Mouse (Mus musculus) stomach, embryonic 14.5 days (tissue): Measurements from ENCODE around the gene Nptn. TPM values are rescaled to one million over a fixed set of nuclear protein-coding genes. Genes with fewer than 3 reads are reported as not detected.

Experiments used
- ATAC-seq: fragments of 200-750 bp; cut with Nextera tagmentation; 2 replicates; pipeline ENCODE4 v1.8.0; 2017; ENCODE audit warnings: low read depth, moderate TSS enrichment; ENCODE audit not compliant: insufficient number of reproducible peaks, insufficient read depth, low FRiP score
- H3K27ac ChIP-seq: fragments of 300-500 bp; sonication (generic); 2 replicates; pipeline ENCODE4 v1.5.1; 2014; ENCODE audit warnings: mild to moderate bottlenecking, low read length, moderate library complexity, mixed read lengths
- H3K27me3 ChIP-seq: fragments of 300-500 bp; sonication (generic); 2 replicates; pipeline ENCODE4 v1.6.1; 2014; ENCODE audit warnings: low read length, control low read depth, mixed read lengths; ENCODE audit not compliant: control insufficient read depth, insufficient read depth
- H3K36me3 ChIP-seq: fragments of 300-500 bp; sonication (generic); 2 replicates; pipeline ENCODE4 v1.6.1; 2014; ENCODE audit warnings: mild to moderate bottlenecking, control low read depth, low read length, moderate library complexity, mixed read lengths; ENCODE audit not compliant: control insufficient read depth, insufficient read depth
- H3K4me1 ChIP-seq: fragments of 300-500 bp; sonication (generic); 2 replicates; pipeline ENCODE4 v1.6.1; 2014; ENCODE audit warnings: low read length, control low read depth, mixed read lengths; ENCODE audit not compliant: control insufficient read depth, insufficient read depth
- H3K4me2 ChIP-seq: fragments of 300-500 bp; sonication (generic); replicated peaks from 2 replicates; pipeline ENCODE4 v1.6.1; 2014; ENCODE audit warnings: low read depth, low read length, control low read depth
- H3K4me3 ChIP-seq: fragments of 300-500 bp; sonication (generic); 2 replicates; pipeline ENCODE4 v1.5.1; 2014; ENCODE audit warnings: low read depth, low read length, control low read depth
- H3K9ac ChIP-seq: fragments of 300-500 bp; sonication (generic); replicated peaks from 2 replicates; pipeline ENCODE4 v1.6.1; 2014; ENCODE audit warnings: low read depth, mild to moderate bottlenecking, control low read depth, low read length, moderate library complexity, mixed read lengths
- H3K9me3 ChIP-seq: fragments of 300-500 bp; sonication (generic); 2 replicates; pipeline ENCODE4 v1.6.1; 2016; ENCODE audit warnings: low read depth, low read length, control low read depth; ENCODE audit not compliant: control insufficient read depth
- WGBS: fragments of 180-500 bp; shearing (Covaris S2); extraction: QIAGEN DNeasy Blood & Tissue Kit; methylation state at CpG from one replicate; pipeline ENCODE4 v1.1.7; 2014; 5-methylcytosine and 5-hydroxymethylcytosine counted together
- polyA plus RNA-seq: library from polyadenylated mRNA; unstranded; fragments of >200 nt; fragmentation: Nextera tagmentation; extraction: Ambion mirVana; gene quantifications from 2 replicates; pipeline ENCODE4 v1.2.1, GENCODE M21; 2014

The Nptn gene
- polyA plus RNA-seq, 1 experiment from 2014 or later, result 152 TPM

GRCm38 (mm10) chr9:58615064-58615938, 33.3 kb downstream of the Nptn start:
- H3K4me1 ChIP-seq, result peaks cover 13% of the 10 kb centered on the region; the same call in 1 of the 2 replicates
- ATAC-seq, result no peak
- H3K9ac ChIP-seq, result no peak overlapping the region
- no peaks in the 10 kb centered on the region for H3K27me3 ChIP-seq
- H3K36me3 ChIP-seq, result no peaks in the 10 kb centered on the region
- H3K9me3 ChIP-seq, result no peaks in the 10 kb centered on the region
- H3K27ac ChIP-seq, result no peak overlapping the region
- 74% methylated on average over 3 of the region's 3 CpGs for WGBS
- H3K4me3 ChIP-seq, result no peak overlapping the region
- H3K4me2 ChIP-seq, result no peak overlapping the region

DNA sequence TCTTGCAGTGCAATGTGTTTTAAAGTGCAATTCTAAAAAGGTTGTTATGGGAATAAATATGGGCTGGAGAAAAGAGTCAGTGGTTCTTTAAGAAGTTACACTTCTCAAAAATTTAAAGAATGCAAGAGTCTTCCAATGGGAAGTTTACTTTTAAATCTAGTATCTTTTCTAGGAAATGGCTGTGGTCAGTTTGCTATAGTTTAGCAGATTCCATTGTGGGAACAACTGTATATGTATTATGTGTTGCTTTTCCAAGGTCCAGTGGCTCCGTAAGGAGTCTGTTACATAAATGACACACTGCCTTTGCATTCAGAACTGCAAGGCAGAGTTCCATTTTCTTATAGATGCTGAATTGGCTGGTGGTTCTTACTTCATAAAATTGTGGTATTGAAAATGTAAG, 41.0 kb downstream of the Nptn start:
- Histone ChIP-seq H3K36me3 (0 out of 2 replicates have a peak, but pooled peaks cover 2% of the 10 kb centered on the region), H3K4me1 (peaks cover 4% of the 10 kb centered on the region; the same call in 1 of the 2 replicates), H3K9me3 (no peaks in the 10 kb centered on the region), H3K27me3 (no peaks in the 10 kb centered on the region), H3K27ac (no peak overlapping the region), H3K4me3 (no peak overlapping the region), H3K9ac (no peak overlapping the region), H3K4me2 (no peak overlapping the region)
- ATAC-seq, result no peak
- 57% methylated on average over 1 of the region's 1 CpGs for WGBS

GRCm38 (mm10) chr9:58627197-58627596, 45.2 kb downstream of the Nptn start:
- Histone ChIP-seq H3K9me3 (no peaks in the 10 kb centered on the region), H3K4me2 (no peak overlapping the region), H3K9ac (no peak overlapping the region), H3K27ac (no peak overlapping the region), H3K4me1 (0 out of 2 replicates have a peak, but pooled peaks cover 3% of the 10 kb centered on the region), H3K36me3 (peaks cover 7% of the 10 kb centered on the region; the same call in 1 of the 2 replicates), H3K4me3 (no peak overlapping the region), H3K27me3 (no peaks in the 10 kb centered on the region)
- ATAC-seq, result no peak
- WGBS, result 65% methylated on average over 2 of the region's 2 CpGs

- Histone ChIP-seq H3K4me1 (0 out of 2 replicates have a peak, but pooled peaks cover 3% of the 10 kb centered on the region), H3K27ac (no peak overlapping the region), H3K9ac (no peak overlapping the region), H3K36me3 (peaks cover 7% of the 10 kb centered on the region; the same call in 1 of the 2 replicates), H3K9me3 (no peaks in the 10 kb centered on the region), H3K27me3 (no peaks in the 10 kb centered on the region), H3K4me3 (no peak overlapping the region), H3K4me2 (no peak overlapping the region)
- no peak for ATAC-seq
- 66% methylated on average over 2 of the region's 2 CpGs for WGBS
Measured at GRCm38 (mm10) chr9:58630441-58630840, 48.4 kb downstream of the Nptn start.

DNA sequence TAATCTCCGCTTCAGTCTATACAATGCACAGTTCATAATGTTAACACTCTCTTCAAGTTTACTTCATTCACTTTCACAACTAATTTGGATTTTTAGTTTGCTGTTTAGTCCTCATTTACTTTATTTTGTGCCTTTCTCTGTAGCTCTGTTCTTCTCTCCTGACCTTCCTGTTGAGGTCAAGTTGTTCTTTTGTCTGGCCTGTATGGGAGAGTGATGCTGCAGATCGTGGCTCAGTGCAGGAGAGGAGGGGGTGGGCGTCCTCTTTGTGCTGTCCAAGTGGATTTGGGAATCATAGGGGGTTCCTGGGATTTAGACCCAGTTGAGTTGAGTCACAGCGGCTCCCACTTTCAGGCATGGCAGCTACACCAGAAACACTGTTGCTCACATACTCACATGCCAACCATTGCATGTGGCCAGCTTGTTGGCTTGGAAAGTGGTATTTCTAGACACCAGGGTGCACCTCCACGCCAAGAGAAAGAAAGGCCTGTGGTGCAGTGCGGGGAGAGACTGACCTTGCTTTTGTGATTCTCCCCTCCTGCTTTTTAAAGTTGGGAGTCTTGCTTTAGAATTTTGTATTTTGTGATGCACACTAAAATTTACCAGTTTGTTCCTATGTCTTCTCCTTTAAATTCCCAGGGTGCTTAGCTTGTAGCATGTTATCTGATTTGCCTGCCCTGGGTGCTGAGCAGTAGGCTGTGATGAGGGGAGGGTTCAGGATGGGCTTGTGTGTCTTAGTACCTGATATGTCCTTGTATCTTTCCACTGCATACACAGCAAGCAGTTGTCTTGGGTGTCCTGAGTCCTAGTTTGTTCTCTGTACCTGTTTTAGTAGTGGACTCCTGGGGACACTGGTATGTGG, 66.6 kb downstream of the Nptn start:
- Histone ChIP-seq H3K9me3 (no peaks in the 10 kb centered on the region), H3K4me3 (no peak overlapping the region), H3K4me1 (no peaks in the 10 kb centered on the region), H3K36me3 (peaks cover 13% of the 10 kb centered on the region; the same call in 1 of the 2 replicates), H3K27me3 (no peaks in the 10 kb centered on the region), H3K4me2 (no peak overlapping the region), H3K9ac (no peak overlapping the region), H3K27ac (no peak overlapping the region)
- 79% methylated on average over 6 of the region's 6 CpGs for WGBS
- ATAC-seq, result no peak

GRCm38 (mm10) chr9:58649265-58649626, 67.2 kb downstream of the Nptn start:
- H3K4me2 ChIP-seq, result no peak overlapping the region
- ATAC-seq, result no peak
- no peak overlapping the region for H3K9ac ChIP-seq
- H3K27ac ChIP-seq, result no peak overlapping the region
- WGBS, result 65% methylated on average over 4 of the region's 4 CpGs
- no peaks in the 10 kb centered on the region for H3K4me1 ChIP-seq
- no peaks in the 10 kb centered on the region for H3K27me3 ChIP-seq
- H3K36me3 ChIP-seq, result peaks cover 8% of the 10 kb centered on the region; the same call in 1 of the 2 replicates
- no peaks in the 10 kb centered on the region for H3K9me3 ChIP-seq
- no peak overlapping the region for H3K4me3 ChIP-seq

- 0 out of 2 replicates have a peak, but pooled peaks cover 7% of the 10 kb centered on the region for H3K36me3 ChIP-seq
- H3K9ac ChIP-seq, result no peak overlapping the region
- H3K27me3 ChIP-seq, result no peaks in the 10 kb centered on the region
- no peaks in the 10 kb centered on the region for H3K4me1 ChIP-seq
- no peak overlapping the region for H3K4me2 ChIP-seq
- no peak overlapping the region for H3K4me3 ChIP-seq
- H3K9me3 ChIP-seq, result no peaks in the 10 kb centered on the region
- no peak overlapping the region for H3K27ac ChIP-seq
- 59% methylated on average over 4 of the region's 4 CpGs for WGBS
- no peak for ATAC-seq
Measured at GRCm38 (mm10) chr9:58651993-58652392, 70.0 kb downstream of the Nptn start.

DNA sequence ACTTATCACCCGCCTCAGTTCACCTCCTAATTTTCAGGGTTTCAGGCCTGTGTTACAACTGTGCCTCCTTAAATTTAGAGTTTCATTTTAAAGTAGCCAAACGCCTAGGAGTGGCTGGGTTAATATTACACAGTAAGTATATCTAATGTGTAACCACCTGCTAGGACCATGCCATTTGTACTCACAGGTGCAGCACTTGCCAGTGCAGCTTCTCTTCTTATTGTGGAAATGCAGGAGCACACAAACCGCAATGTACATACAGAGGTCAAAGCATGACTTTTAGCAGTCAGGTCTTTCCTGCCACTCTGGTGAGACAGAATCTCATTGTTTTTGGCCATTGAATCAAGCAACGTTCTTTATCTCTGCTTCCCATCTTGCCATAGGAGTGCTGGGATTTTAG, 72.5 kb downstream of the Nptn start:
- Histone ChIP-seq H3K4me3 (no peak overlapping the region), H3K4me1 (no peaks in the 10 kb centered on the region), H3K4me2 (no peak overlapping the region), H3K9me3 (no peaks in the 10 kb centered on the region), H3K27me3 (no peaks in the 10 kb centered on the region), H3K36me3 (peaks cover 14% of the 10 kb centered on the region; the same call in 1 of the 2 replicates), H3K27ac (no peak overlapping the region), H3K9ac (no peak overlapping the region)
- peak; percentile 69; the same call in 1 of the 2 replicates for ATAC-seq
- WGBS, result 61% methylated on average over 4 of the region's 4 CpGs
